Mouse (Mus musculus) R1 (cell line): Measurements from ENCODE around the gene Akap6.

Experiments
- DNase-seq: peaks from one replicate; pipeline ENCODE4 v3.0.0-alpha.2; 2018; ENCODE audit warnings: low read depth, low spot score

Akap6 gene

GRCm38 (mm10) chr12:52904046-52904445 lies 204.9 kb downstream of the Akap6 start:
- DNase-seq, result no peak

- DNase-seq, result no peak
These were observed 209.4 kb downstream of the Akap6 start for GRCm38 (mm10) chr12:52908448-52909066.

- no peak for DNase-seq
These were observed 211.2 kb downstream of the Akap6 start for GRCm38 (mm10) chr12:52910345-52910744.

- DNase-seq, result peak; percentile 46
These were observed 211.6 kb downstream of the Akap6 start for GRCm38 (mm10) chr12:52910819-52911218.

DNA sequence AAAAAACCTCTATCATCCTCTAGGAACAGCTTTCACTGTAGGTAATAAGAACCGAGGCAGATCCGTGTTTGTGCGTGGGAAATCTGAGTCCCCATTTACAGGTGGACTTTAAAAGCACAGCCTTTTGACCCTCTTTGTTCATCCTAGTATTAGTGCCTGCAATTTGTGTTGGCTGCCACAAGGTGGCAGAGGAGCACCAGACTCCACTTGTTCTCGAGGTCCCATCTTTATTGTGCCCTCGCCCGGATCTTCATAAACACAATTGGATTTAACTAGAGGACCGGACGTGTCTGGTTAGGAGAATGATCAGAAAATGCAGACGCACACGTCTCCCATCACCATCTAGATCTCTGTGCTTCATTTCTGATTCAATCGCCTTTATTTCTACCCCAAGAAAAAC lies 219.8 kb downstream of the Akap6 start:
- DNase-seq, result peak; percentile 78

- DNase-seq, result no peak
These were observed 223.3 kb downstream of the Akap6 start for GRCm38 (mm10) chr12:52922510-52922909.

DNA sequence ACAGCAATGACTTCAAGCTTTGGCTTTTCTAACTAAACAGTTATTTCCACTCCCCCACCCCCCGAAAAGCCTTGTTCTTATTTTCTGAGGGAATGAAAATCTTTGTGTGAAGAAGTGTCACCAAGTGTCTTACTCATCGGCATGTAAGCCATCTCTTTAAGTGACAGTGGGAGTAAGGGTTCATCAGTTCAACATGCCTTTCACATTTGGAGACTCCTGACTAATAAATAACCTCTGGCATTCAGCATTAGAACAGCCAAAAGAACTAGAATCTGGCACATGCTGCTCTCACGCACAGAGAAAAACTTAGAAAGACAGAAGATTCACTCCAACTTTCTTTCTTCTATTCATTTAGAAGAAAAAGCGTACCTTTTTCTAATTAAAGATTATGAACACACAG lies 226.3 kb downstream of the Akap6 start:
- DNase-seq, result no peak

DNA sequence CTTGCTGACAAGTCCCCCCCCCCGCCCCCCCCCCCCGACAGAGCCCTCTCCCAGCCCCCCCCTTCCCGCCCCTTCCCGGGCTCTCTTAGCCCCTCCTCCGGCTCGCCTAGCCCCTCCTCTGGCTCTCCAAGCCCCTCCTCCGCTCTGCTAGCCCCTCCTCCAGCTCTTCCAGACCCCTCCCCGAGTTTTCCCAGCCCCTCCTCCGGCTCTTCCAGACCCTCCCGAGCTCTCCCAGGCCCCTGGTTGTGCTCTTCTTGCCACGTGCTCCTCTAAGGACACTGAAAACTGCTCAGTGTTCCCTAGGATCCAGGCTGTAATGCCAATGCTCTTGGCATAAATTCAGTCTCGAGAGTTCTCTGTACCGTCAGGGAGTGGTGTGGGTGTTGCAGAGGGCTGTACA lies 234.6 kb downstream of the Akap6 start:
- DNase-seq, result peak; percentile 28

DNA sequence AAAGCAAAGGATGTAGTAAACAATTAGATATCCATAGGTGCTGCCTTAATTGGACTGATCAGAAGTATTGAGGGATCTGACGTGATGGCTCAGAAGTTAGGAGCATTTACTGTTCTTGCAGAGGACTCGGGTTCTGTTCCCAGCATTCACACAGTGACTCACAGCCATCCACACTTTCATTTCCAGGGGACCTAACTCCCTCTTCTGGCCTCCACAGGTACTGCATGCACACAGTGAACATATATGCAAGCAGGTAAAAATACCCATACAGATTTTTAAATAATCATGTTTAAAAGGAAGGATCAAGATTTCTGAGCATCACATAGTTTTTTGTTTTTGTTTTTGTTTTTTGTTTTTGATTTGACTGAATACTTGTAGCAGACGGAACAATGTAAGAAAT lies 235.8 kb downstream of the Akap6 start:
- DNase-seq, result peak; percentile 67

DNA sequence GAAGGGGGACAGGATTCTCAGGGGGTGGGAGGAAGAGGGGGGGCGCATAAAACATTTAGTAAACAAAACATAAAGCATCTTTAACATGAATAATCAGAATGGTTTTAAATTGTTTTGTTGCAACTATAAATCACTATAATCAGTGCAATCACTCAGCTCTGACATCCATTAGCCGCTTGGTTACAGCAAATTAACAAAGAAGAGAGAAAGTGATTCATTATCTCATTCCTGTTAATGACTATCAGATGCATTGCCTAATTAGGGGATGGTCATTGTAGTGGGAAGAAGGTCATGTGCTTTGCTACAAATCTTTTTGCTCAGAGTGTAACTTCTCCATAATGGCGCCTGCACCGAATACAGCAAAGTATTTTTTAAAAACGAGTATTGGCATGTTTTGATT lies 239.6 kb downstream of the Akap6 start:
- no peak for DNase-seq

DNA sequence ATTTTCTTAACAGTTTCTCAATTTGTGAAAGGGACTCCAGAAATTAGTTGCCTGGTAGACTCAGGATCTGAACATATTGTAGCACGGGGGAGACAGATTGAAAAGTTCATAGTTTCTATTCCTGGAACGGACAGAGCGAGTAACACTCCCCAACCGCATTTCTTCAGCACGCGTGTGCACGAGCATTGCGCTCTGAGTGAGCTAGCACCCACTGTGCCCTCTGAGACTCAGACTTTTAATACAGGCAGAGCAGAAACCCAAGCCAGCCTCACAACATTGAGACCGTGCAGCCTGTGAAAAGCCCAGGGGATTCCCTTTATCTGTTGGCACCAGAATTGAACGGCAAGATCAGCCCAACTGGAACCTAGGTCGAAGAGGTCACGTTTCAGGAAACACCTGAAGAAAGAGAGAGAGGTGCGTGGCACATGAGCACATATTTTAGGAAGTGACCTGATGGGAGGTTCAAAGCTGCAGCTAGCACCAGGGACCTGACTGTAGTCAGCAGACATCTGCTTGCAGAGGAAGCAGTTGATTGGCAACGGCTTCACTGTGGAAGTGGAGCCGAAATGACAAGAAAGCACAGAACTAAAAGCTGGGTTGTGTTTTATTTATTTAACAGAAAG lies 240.3 kb downstream of the Akap6 start:
- DNase-seq, result no peak

DNA sequence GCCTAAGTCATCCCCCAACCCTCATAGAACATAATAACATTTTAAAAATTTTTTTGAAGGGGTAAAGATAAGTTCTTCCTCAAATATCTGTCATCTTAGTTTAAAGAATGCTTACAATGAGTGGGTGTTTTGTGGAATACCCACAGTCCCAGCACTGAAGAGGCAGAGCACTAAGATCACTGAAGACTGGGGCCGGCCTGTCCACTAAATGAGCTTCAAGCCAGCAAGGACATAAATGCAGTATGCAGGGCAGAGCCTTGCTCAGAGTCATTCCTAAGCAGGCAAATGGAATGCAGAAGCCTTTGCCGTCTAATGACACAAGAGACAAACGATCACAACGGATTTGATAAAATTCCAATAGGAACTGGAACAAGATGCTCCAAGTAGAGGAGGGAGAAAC lies 242.8 kb downstream of the Akap6 start:
- DNase-seq, result no peak

DNA sequence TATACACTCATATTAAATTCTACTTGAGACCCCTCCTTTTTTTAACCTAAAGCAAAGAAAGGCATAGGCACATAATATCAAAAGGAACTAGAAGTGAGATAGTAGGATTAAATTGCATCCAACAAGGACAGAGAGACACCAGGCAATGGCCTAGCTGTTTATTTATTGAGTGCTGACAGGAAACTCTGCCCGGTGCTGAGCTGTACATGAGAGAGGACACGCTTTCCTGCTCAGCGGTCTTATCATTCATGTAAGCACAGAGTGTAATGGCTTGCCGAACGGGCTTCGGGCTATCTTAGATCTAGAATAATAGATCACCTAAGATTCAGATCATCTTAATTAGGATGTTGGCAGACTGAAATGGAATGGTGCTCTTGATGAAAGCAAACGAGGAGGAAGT lies 245.1 kb downstream of the Akap6 start:
- no peak for DNase-seq

- no peak for DNase-seq
These were observed 245.8 kb downstream of the Akap6 start for GRCm38 (mm10) chr12:52944949-52945348.

GRCm38 (mm10) chr12:52950660-52951059 lies 251.5 kb downstream of the Akap6 start:
- DNase-seq, result no peak

DNA sequence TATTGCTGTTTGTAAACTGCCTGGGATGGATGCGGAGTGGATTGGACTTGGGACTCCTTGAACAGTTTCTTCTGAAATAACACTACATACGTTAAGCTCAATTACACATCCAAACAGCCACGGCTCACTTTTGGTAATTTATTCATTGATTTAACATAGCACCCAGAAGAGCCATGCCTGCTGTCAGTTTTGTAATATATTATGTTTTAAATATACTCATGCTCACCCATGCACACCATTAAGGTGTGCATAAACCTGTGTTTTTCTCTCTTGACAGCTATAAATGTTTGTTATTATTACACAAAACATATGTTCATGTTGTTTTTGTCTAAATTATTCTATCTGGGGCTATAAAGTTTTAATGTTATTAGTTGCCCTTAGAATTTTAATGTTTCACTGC lies 258.4 kb downstream of the Akap6 start:
- no peak for DNase-seq

DNA sequence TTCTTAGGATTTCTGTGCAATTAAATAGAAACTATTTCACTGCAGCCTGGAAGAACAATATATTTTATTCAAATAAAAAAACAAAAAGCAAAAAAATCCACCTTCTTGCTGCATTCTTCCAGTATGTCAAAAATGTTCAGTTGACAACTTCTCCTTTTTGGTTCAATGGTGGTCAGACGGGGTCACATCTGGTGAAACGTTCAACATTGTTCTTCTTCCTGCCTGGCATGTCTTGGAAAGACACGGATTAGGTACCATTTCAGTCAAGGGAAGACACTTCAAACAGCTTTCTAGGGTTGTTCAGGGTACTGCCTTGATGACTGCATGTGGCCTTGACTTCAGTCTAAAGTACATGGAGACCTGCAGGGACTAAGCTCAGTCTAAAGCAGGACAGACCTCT lies 258.8 kb downstream of the Akap6 start:
- no peak for DNase-seq

GRCm38 (mm10) chr12:52991745-52992144 lies 292.6 kb downstream of the Akap6 start:
- no peak for DNase-seq

GRCm38 (mm10) chr12:53012336-53012735 lies 313.2 kb downstream of the Akap6 start:
- no peak for DNase-seq

DNA sequence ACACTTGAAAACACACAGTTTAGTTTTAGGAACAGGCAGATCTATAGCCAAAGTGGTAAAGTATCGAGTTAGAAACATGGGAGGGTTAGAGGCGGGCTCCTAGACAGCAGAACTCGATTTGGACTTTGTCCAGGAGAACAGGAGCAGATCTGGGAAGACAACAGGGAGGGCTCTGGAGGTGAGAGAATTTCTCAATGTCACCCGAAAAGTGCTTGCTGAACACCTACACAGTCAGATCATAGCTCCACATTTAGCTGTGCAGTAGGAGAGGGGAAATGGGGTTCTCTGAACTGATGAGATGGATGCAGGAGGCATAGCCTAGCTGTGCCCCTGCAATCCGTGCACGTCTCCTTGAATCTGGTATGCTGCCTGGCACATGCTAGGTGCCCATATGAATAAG lies 315.4 kb downstream of the Akap6 start:
- DNase-seq, result no peak

DNA sequence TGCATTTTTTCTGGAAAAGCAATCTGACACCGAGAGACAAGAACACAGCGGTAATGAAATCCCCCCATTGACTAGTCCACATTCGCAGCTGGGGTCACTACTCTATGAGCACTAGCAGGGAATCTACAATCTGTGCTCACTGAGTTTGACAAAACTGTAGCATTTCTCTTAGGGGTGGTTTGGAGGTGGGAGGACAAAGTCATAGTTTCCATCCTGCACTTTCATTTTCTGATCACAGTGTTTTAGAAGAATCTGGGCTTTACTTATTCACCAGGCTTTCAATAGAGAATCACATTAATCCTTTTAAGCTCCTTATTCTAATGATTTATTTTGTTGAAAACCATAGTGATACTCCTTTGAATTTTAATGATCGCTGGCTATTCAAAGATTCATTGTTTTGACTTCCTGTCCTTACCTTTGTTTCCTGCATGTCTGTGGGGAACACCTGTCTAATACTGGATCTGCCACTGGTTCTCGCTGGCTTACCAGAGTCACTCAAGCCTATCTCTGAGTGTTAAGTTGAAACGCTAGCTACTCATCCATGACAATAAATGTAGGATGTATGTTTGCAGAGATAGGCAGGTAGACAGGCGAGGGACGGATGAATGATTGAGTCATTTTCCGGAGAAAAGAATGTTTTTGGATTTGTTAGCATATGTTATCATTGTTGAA lies 325.5 kb downstream of the Akap6 start:
- DNase-seq, result no peak

- DNase-seq, result peak; percentile 6
These were observed 328.1 kb downstream of the Akap6 start for GRCm38 (mm10) chr12:53027308-53027707.

DNA sequence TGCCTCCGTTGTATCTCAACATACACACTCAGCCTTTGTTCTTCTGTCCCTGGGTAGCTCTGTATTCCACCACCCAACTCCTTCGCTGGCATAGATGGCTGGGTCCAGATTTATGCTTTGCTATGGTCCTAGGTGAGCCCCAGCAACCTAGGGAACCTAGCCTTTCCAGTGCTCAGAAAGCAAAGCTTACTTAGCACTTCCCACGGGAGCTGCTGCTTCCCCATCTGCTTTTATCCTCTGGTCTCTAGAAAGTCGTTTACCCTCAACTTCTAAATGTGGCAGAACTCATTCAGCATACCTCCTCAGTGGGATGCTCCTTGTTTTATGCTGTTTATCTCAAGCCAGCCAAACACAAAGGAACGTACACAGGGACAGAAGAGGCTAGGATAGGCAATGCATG lies 329.7 kb downstream of the Akap6 start:
- no peak for DNase-seq
